Mouse (Mus musculus): ENCODE data around the gene Srgap3.

Gene Srgap3

GRCm38 (mm10) chr6:112950205-112951110 is 3.4 kb upstream of the Srgap3 start:
- no peak for DNase-seq (ENCODE audit: low spot score in 2 of 2)

GRCm38 (mm10) chr6:112949220-112949619 is 2.2 kb upstream of the Srgap3 start:
- DNase-seq (ENCODE audit: low spot score in 2 of 2): no peak

- DNase-seq (ENCODE audit: low spot score in 2 of 2): no peak
Observed at GRCm38 (mm10) chr6:112948416-112948815, 1.4 kb upstream of the Srgap3 start.

GRCm38 (mm10) chr6:112946021-112946811 is 850 bp downstream of the Srgap3 start:
- DNase-seq (ENCODE audit: low spot score in 2 of 2): no peak

GRCm38 (mm10) chr6:112945181-112945751 is 1.8 kb downstream of the Srgap3 start:
- no peak for DNase-seq (ENCODE audit: low spot score in 2 of 2)

GRCm38 (mm10) chr6:112943596-112944245 is 3.3 kb downstream of the Srgap3 start:
- DNase-seq (ENCODE audit: low spot score in 2 of 2): no peak

GRCm38 (mm10) chr6:112939281-112939680 is 7.8 kb downstream of the Srgap3 start:
- no peak for DNase-seq (ENCODE audit: low spot score in 2 of 2)

GRCm38 (mm10) chr6:112937791-112938190 is 9.3 kb downstream of the Srgap3 start:
- no peak for DNase-seq (ENCODE audit: low spot score in 2 of 2)

GRCm38 (mm10) chr6:112934501-112934900 is 12.6 kb downstream of the Srgap3 start:
- no peak for DNase-seq (ENCODE audit: low spot score in 2 of 2)

GRCm38 (mm10) chr6:112932611-112933010 is 14.5 kb downstream of the Srgap3 start:
- no peak for DNase-seq (ENCODE audit: low spot score in 2 of 2)

GRCm38 (mm10) chr6:112930011-112930451 is 17.0 kb downstream of the Srgap3 start:
- DNase-seq (ENCODE audit: low spot score in 2 of 2): no peak

GRCm38 (mm10) chr6:112929291-112929984 is 17.6 kb downstream of the Srgap3 start:
- DNase-seq (ENCODE audit: low spot score in 2 of 2): no peak

GRCm38 (mm10) chr6:112928841-112929240 is 18.2 kb downstream of the Srgap3 start:
- DNase-seq (ENCODE audit: low spot score in 2 of 2): no peak

GRCm38 (mm10) chr6:112927341-112927740 is 19.7 kb downstream of the Srgap3 start:
- no peak for DNase-seq (ENCODE audit: low spot score in 2 of 2)

GRCm38 (mm10) chr6:112926011-112926410 is 21.1 kb downstream of the Srgap3 start:
- DNase-seq (ENCODE audit: low spot score in 2 of 2): no peak

GRCm38 (mm10) chr6:112925234-112925975 is 21.7 kb downstream of the Srgap3 start:
- no peak for DNase-seq (ENCODE audit: low spot score in 2 of 2)

- no peak for DNase-seq (ENCODE audit: low spot score in 2 of 2)
Observed at GRCm38 (mm10) chr6:112924606-112925141, 22.4 kb downstream of the Srgap3 start.

- DNase-seq (ENCODE audit: low spot score in 2 of 2): no peak
Observed at GRCm38 (mm10) chr6:112920619-112921195, 26.4 kb downstream of the Srgap3 start.

- no peak for DNase-seq (ENCODE audit: low spot score in 2 of 2)
Observed at GRCm38 (mm10) chr6:112917717-112918116, 29.3 kb downstream of the Srgap3 start.

- no peak for DNase-seq (ENCODE audit: low spot score in 2 of 2)
Observed at GRCm38 (mm10) chr6:112916243-112916642, 30.8 kb downstream of the Srgap3 start.

Data from spleen, postnatal 36 days (tissue).